Mouse (Mus musculus) midbrain, embryonic 11.5 days (tissue): Measurements from ENCODE around the gene Gpr142. TPM values are rescaled to one million over a fixed set of nuclear protein-coding genes. Genes with fewer than 3 reads are reported as not detected.
A peak's percentile ranks its signal among the peaks of the same experiment; 100 is the strongest.

Experiments used
- ATAC-seq: fragments of 200-750 bp; cut with Nextera tagmentation; 2 replicates; pipeline ENCODE4 v1.8.0; 2017; ENCODE audit warnings: moderate TSS enrichment, moderate library complexity; ENCODE audit not compliant: low FRiP score
- DNase-seq: peaks from one replicate; pipeline ENCODE4 v3.0.0; 2015; ENCODE audit warnings: low spot score; ENCODE audit errors: missing footprints
- H3K27ac ChIP-seq: fragments of 300-500 bp; sonication (generic); 2 replicates; pipeline ENCODE4 v1.5.1; 2014; ENCODE audit warnings: low read depth, low read length
- H3K27me3 ChIP-seq: fragments of 300-500 bp; sonication (generic); 2 replicates; pipeline ENCODE4 v1.6.1; 2014; ENCODE audit warnings: mild to moderate bottlenecking, low read length, moderate library complexity, mixed read lengths; ENCODE audit not compliant: control insufficient read depth, insufficient read depth
- H3K36me3 ChIP-seq: fragments of 300-500 bp; sonication (generic); 2 replicates; pipeline ENCODE4 v1.6.1; 2014; ENCODE audit warnings: mild to moderate bottlenecking, low read length, moderate library complexity, mixed read lengths; ENCODE audit not compliant: control insufficient read depth, insufficient read depth
- H3K4me1 ChIP-seq: fragments of 300-500 bp; sonication (generic); 2 replicates; pipeline ENCODE4 v1.6.1; 2014; ENCODE audit warnings: low read length; ENCODE audit not compliant: control insufficient read depth, insufficient read depth
- H3K4me2 ChIP-seq: fragments of 300-500 bp; sonication (generic); 2 replicates; pipeline ENCODE4 v1.6.1; 2014; ENCODE audit warnings: mild to moderate bottlenecking, moderate library complexity
- H3K4me3 ChIP-seq: fragments of 300-500 bp; sonication (generic); 2 replicates; pipeline ENCODE4 v1.5.1; 2014; ENCODE audit warnings: low read depth, low read length
- H3K9ac ChIP-seq: fragments of 300-500 bp; sonication (generic); 2 replicates; pipeline ENCODE4 v1.6.1; 2014; ENCODE audit warnings: low read length
- H3K9me3 ChIP-seq: fragments of 300-500 bp; sonication (generic); 2 replicates; pipeline ENCODE4 v1.6.1; 2016; ENCODE audit warnings: low read length; ENCODE audit not compliant: control insufficient read depth
- WGBS: fragments of 180-500 bp; shearing (Covaris S2); extraction: QIAGEN DNeasy Blood & Tissue Kit; methylation state at CpG from one replicate; pipeline ENCODE4 v1.1.7; 2014; 5-methylcytosine and 5-hydroxymethylcytosine counted together
- polyA plus RNA-seq: library from polyadenylated mRNA; unstranded; fragments of >200 nt; fragmentation: Nextera tagmentation; extraction: Ambion mirVana; gene quantifications from 2 replicates; pipeline ENCODE4 v1.2.1, GENCODE M21; 2014

The Gpr142 gene
- polyA plus RNA-seq, 1 experiment from 2014 or later, result 0.12 TPM

DNA sequence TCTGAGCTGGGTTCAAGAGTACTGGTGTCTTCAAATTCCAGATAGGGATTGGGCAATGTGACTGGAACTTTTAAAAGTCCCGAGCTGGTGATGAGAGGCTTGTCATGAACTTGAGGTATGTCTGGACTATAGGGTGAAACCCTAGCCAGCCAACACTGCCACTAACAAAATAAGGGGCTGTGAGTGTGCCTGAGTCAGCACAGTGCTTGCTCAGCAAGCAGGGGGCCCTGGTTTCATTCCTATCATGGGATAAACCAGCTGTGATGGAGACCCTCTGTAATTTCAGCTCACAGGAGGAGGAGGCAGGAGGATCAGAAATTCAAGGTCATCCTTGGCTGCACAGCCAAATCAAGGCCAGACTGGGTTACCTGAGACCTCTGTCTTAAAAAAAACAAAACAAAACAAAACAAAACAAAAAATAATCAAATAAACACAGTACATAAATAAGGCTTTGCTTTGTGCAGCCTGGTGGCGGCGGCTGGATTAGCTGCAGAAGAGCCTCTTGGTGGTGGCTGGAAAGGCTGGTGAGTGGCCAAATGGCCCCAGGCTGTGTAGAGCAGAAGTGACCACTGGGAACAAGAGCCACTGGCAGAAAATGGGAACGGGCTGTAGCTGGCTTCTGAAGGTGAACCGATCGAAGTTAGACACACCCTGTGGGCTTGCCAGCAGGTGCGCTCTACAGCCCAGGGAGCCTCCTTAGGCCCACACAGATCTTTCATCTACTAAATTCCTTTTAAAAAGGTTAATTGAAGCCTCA is 45.9 kb downstream of the Gpr142 start:
- peaks cover 11% of the 10 kb centered on the region for H3K27me3 ChIP-seq
- no peaks in the 10 kb centered on the region for H3K9me3 ChIP-seq
- DNase-seq, result no peak
- H3K36me3 ChIP-seq, result no peaks in the 10 kb centered on the region
- H3K4me1 ChIP-seq, result peaks cover 10% of the 10 kb centered on the region
- H3K4me3 ChIP-seq, result no peak overlapping the region
- peak overlapping the region; percentile 47 for H3K27ac ChIP-seq
- no peak overlapping the region; the same call in 1 of the 2 replicates for H3K9ac ChIP-seq
- peak overlapping the region; percentile 19; the same call in 1 of the 2 replicates for H3K4me2 ChIP-seq
- 74% methylated on average over 7 of the region's 7 CpGs for WGBS
- no peak for ATAC-seq

DNA sequence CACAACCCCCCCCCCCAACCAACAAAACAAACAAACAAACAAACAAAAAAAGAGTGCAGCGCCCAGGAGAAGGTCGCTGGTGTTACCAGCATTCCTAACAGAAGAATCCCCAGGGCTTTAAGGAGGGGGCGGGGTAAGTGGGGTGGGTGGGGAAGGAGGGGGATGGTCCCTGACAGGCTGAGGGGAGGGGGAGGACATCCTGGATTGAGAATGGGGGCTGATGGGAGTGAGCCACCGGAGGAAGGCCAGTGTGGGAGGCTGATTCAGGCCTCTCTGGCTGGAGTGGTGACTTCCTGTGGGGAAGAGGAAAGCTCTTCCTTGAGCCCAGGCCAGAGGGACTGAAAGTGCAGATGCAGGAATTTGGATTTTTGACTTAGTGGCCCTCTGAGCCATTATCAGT is 47.6 kb downstream of the Gpr142 start:
- Histone ChIP-seq H3K9ac (no peak overlapping the region), H3K4me2 (no peak overlapping the region), H3K27ac (no peak overlapping the region), H3K27me3 (peaks cover 26% of the 10 kb centered on the region), H3K9me3 (no peaks in the 10 kb centered on the region), H3K4me1 (peaks cover 20% of the 10 kb centered on the region), H3K4me3 (no peak overlapping the region), H3K36me3 (no peaks in the 10 kb centered on the region)
- ATAC-seq (no peak), DNase-seq (no peak)
- WGBS, result 74% methylated on average over 4 of the region's 4 CpGs

DNA sequence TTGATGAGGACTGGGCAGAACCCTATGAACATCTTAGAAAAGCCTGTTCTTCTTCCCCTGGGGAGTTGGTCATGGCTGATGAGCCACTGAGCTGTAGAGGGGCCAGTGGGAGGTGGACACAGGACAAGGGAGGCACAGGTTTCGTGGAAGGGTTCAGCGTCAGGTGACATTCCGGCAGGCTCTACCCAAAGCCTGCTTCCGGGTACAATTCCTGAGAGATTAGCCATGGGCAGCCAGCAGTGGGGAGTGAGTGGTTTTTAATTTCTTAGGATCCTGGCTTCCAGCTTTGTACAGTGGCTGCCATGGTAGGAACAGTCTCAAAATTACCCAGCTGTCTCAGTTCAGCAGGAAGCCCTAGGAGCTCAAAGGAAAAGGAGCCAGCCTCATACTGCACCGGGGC is 48.3 kb downstream of the Gpr142 start:
- Histone ChIP-seq H3K27ac (no peak overlapping the region), H3K9ac (no peak overlapping the region), H3K27me3 (peaks cover 33% of the 10 kb centered on the region), H3K36me3 (no peaks in the 10 kb centered on the region), H3K9me3 (no peaks in the 10 kb centered on the region), H3K4me1 (peaks cover 25% of the 10 kb centered on the region), H3K4me2 (no peak overlapping the region), H3K4me3 (no peak overlapping the region)
- no peak for ATAC-seq
- peak; percentile 77 for DNase-seq
- WGBS, result 85% methylated on average over 5 of the region's 5 CpGs

DNA sequence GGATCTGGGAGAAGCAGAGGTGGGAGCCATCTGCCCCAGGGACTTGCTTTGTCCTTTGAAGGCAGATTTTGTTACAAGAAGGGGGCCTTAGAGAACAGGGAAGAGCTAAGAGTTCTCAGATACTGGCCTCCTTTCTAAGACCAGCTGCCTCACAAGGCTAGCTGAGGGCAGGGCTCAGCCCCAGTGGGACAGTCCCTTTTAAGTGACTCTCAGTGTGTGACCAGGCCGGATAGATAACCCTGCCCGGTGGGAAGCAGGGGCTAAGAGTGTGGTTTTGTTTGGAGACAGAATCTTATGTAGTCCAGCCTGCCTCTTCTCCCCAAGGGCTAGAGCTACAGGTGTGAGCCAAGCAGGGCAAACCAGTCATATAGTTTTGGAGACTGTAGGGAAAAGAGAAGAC is 50.8 kb downstream of the Gpr142 start:
- H3K4me3 ChIP-seq, result no peak overlapping the region
- ATAC-seq, result no peak
- no peak overlapping the region for H3K9ac ChIP-seq
- H3K4me1 ChIP-seq, result peaks cover 24% of the 10 kb centered on the region
- H3K9me3 ChIP-seq, result no peaks in the 10 kb centered on the region
- H3K4me2 ChIP-seq, result no peak overlapping the region
- H3K27me3 ChIP-seq, result peaks cover 48% of the 10 kb centered on the region
- no peak overlapping the region for H3K27ac ChIP-seq
- WGBS, result 2% methylated on average over 2 of the region's 2 CpGs
- DNase-seq, result peak; percentile 84
- no peaks in the 10 kb centered on the region for H3K36me3 ChIP-seq

DNA sequence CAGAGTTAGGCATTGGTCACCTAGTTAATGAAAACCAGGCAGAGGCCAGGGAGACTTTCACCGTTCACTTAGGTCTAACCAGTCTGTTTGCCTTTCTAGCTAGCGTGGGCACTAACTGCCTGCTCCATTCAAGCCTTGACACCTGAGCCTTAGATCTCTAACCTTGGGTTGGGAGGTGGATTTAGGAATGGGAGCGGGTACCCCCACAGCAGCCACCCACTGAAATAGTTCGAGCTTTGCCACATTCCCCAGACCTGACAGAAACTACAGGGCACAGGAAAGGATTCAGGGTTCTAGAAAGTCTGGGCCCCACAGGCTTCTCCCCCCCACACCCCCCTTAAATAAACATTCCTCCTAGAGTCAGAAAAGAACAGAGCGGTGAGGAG is 51.3 kb downstream of the Gpr142 start:
- Histone ChIP-seq H3K9me3 (no peaks in the 10 kb centered on the region), H3K27ac (no peak overlapping the region), H3K9ac (no peak overlapping the region), H3K36me3 (no peaks in the 10 kb centered on the region), H3K27me3 (peaks cover 48% of the 10 kb centered on the region), H3K4me2 (peak overlapping the region; percentile 95; the same call in 1 of the 2 replicates), H3K4me1 (peaks cover 24% of the 10 kb centered on the region), H3K4me3 (no peak overlapping the region)
- WGBS, result 10% methylated on average over 5 of the region's 5 CpGs
- DNase-seq, result peak; percentile 89
- ATAC-seq, result no peak

DNA sequence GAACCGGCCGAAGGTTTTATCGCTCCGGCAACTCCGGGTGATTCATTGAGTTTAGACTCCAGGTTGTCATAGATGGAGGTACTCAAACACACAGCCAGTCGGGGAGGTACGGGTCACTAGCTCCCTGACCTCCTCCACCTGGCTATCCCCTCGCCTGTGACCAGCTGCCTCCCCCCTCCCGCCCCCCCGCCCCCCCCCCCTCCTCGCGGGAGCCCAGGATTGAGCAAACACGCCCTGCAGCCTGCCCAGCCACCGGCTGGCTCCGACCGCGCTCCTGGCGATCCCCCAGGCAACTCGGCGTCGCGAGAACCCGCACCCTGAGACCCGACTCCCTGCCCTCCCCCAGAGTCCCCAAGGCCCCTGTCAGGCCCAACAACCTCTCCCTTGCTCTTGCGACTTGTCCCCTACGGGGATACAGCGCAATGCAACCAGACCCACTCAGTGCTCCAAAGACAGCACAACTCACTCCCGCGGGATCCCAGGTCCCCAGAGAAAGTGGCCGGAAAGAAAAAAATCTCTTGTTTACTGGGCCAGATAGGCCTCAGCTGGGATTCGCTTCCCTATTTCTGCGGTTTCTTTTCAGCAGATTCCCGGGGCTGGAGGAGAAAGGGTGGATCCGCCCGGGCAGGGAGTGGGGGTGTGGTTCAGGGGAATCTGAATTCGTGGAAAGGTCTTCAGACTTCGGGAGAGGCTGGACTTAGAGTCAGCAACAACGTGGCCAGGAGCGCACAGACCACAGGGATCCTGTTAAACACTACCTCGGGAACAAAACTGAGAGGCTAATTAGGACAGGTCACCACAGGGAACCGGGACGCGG is 51.9 kb downstream of the Gpr142 start, which contains the start of gene Gprc5c:
Gprc5c (plus strand) TSS at position 701 of the 817 bp plus-strand sequence.
- DNase-seq, result no peak
- Histone ChIP-seq H3K9me3 (no peaks in the 10 kb centered on the region), H3K4me3 (peak within 1 kb of the TSS; percentile 55), H3K9ac (peak within 1 kb of the TSS; percentile 50), H3K27ac (no peak within 1 kb of the TSS), H3K27me3 (peaks cover 48% of the 10 kb centered on the region), H3K36me3 (no peaks in the 10 kb centered on the region), H3K4me2 (peak within 1 kb of the TSS; percentile 95), H3K4me1 (peaks cover 24% of the 10 kb centered on the region)
- WGBS, result 0% methylated on average over 33 of the region's 43 CpGs
- 0 out of 2 replicates have a peak, but pooled peaks have one; percentile 17 for ATAC-seq

DNA sequence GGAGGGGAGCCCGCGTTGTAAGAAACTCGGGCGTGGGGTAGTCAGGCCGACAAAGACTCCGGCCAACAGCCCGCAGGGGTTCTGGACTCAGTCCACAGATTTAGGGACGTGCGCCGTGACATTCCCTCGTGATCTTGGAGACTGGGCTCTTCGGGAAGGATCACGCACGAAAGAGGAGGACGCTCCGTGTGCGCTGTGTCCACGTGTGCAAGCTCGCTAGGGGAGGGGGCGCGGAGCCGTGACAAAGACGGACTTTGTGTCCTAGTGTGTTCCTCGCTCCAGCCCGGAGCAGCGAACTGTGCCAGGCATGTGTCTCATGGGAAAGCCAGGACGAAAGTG is 52.5 kb downstream of the Gpr142 start:
- Histone ChIP-seq H3K4me3 (peak overlapping the region; percentile 55), H3K36me3 (no peaks in the 10 kb centered on the region), H3K4me1 (peaks cover 24% of the 10 kb centered on the region), H3K4me2 (peak overlapping the region; percentile 95), H3K9me3 (no peaks in the 10 kb centered on the region), H3K9ac (peak overlapping the region; percentile 50; the same call in 1 of the 2 replicates), H3K27ac (no peak overlapping the region), H3K27me3 (peaks cover 48% of the 10 kb centered on the region)
- DNase-seq, result peak; percentile 97
- peak; percentile 56 for ATAC-seq
- 0% methylated on average over 27 of the region's 27 CpGs for whole genome bisulfite sequencing

DNA sequence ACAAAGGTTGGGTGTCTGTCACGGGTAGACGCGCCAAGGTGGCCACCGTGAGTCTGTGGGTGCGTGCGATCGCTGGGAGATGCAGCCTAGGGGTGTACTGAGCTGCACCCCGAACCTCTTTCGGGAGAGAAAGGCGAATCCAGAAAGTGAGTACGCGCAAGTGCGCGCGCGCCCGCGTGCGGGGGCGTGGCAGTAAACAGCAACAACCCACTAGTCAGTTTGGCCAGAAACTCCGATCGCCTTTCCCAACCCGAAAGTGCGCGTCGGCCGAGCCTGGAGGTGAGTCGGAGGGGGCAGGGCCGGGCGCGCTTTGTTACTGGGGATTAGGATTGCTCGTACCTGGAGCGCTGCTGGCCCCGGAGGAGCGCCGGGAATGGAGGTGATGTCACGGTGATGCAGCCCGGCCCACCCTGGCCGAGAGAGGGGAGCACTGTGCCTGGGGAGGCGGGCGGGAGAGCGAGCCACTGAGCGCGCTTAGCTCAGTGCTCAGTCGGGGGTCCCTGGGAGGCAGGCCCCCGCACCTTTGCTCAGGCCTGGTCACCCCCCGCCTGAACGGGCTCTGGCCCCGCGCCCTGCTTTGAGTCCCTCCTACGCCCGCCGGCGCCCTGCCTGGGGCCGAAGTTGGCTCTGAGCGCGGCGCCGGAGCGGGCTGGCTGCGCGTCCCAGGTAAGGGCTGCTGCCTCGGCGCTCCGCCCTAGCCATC is 53.0 kb downstream of the Gpr142 start:
- H3K27me3 ChIP-seq, result peaks cover 48% of the 10 kb centered on the region
- ATAC-seq, result peak; percentile 60; the same call in 1 of the 2 replicates

More for the DNA sequence above, 53.0 kb downstream of the Gpr142 start:
- no peak for DNase-seq
- H3K4me2 ChIP-seq, result peak overlapping the region; percentile 95
- no peaks in the 10 kb centered on the region for H3K9me3 ChIP-seq
- WGBS, result under 1% methylated on average over 65 of the region's 65 CpGs
- H3K4me1 ChIP-seq, result peaks cover 24% of the 10 kb centered on the region
- no peaks in the 10 kb centered on the region for H3K36me3 ChIP-seq
- H3K4me3 ChIP-seq, result peak overlapping the region; percentile 55
- no peak overlapping the region for H3K27ac ChIP-seq
- H3K9ac ChIP-seq, result peak overlapping the region; percentile 50
